Comparison of ENCODE assay signal across 1 mouse cellular context in the genomic region with DNA sequence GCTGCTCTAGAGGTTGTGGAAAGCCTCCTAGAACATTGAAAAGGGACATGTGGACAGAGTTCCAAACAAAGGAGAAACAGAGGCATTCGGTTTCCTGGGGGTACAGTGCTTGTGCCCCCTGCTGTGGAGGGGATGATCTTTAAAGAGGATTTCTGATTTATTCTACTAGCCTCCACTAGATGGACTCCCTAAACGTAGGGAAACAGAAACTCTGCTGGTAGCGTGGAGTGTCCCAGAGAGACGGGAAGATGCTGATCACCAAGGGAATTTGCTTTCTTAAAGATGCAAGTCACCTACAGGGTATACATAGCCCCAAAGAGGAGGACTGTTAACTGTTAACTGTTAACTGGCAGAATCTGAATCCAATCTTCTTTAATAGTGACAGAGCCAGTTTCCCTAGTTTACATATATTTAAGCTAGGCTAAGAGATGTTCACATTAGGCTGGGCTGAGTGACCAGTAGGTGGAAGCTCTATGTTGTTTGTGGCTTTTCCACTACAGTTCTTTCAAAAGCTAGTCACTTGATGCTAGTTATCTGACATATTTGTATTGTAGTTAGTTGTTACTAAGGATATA.
TF ChIP-seq lines count a peak whose summit lies in the region.

No protein-coding gene starts in this region.

TF ChIP-seq in CH12.LX, 34 proteins besides CTCF, POLR2A, EP300 and RAD21 (continued from another document):
- TF ChIP-seq ELF1 (IDR thresholded peaks at IDR 0.05; ENCODE audit: low read depth, low read length) = no peak
